ENCODE assay signal across 9 mouse cellular contexts in genomic region chr7:137603039-137603438, GRCm38 (mm10).
A peak's percentile ranks its signal among the peaks of the same experiment; 100 is the strongest.
DNase-seq lines count a peak whose midpoint lies in the region; ATAC-seq and TF ChIP-seq lines count a peak whose summit lies in the region.
"Had no signal": no experiment of that assay in that cellular context is flagged by ENCODE, and none has a peak within 500 bp of the region (broad histone marks: within the 10 kb centered on the region; RNA-seq: fewer than 3 reads in every experiment).

No protein-coding gene starts in this region.

- no peaks in the 10 kb centered on the region for H3K4me1 ChIP-seq in heart, embryonic 11.5 days (ENCODE audit: control insufficient read depth, insufficient read depth, low read length)
- peaks cover 6% of the 10 kb centered on the region; the same call in 1 of the 2 replicates for H3K4me1 ChIP-seq in kidney, embryonic 15.5 days
- no peaks in the 10 kb centered on the region for H3K4me1 ChIP-seq in limb, embryonic 11.5 days (ENCODE audit: control insufficient read depth, insufficient read depth, low read length)
- H3K4me1 ChIP-seq in stomach, postnatal 0 days (replicated peaks; ENCODE audit: control insufficient read depth, insufficient read depth) = no peaks in the 10 kb centered on the region
- H3K4me1 ChIP-seq: megakaryocyte, embryonic 14.5 days had no signal

- peaks cover 13% of the 10 kb centered on the region for H3K27me3 ChIP-seq in heart, embryonic 11.5 days (ENCODE audit: control insufficient read depth, insufficient read depth, low read length)
- peaks cover 22% of the 10 kb centered on the region; the same call in 1 of the 2 replicates for H3K27me3 ChIP-seq in kidney, embryonic 15.5 days
- no peaks in the 10 kb centered on the region for H3K27me3 ChIP-seq in limb, embryonic 11.5 days (ENCODE audit: control insufficient read depth, insufficient read depth, low read length)
- H3K27me3 ChIP-seq in stomach, postnatal 0 days (ENCODE audit: control insufficient read depth, insufficient read depth, low read length) = no peaks in the 10 kb centered on the region

- H3K9ac ChIP-seq in heart, embryonic 11.5 days (ENCODE audit: low read depth, low read length) = no peak overlapping the region
- H3K9ac ChIP-seq in kidney, embryonic 15.5 days = no peak overlapping the region
- H3K9ac ChIP-seq in limb, embryonic 11.5 days (ENCODE audit: low read length) = no peak overlapping the region
- no peak overlapping the region for H3K9ac ChIP-seq in stomach, postnatal 0 days (ENCODE audit: low read length)

- DNase-seq in heart, adult 18-20 months = peak; percentile 47 to 75
- DNase-seq in cerebellum, postnatal 14 days = peak; percentile 90 to 91
- peak; percentile 61 for DNase-seq in gastrocnemius, adult 2 months
- DNase-seq in limb, embryonic 11.5 days (ENCODE audit: low spot score) = peak; percentile 86
- peak; percentile 17 to 60 for DNase-seq in natural killer cell, adult 2 months (ENCODE audit: low spot score in 2 of 2)
- DNase-seq in stomach, postnatal 0 days (ENCODE audit: low spot score) = peak; percentile 69

- TF ChIP-seq EP300 in stomach, postnatal 0 days (optimal IDR thresholded peaks at IDR 0.05) = no peak

- H3K9me3 ChIP-seq in heart, embryonic 11.5 days (replicated peaks; ENCODE audit: control insufficient read depth, low read length) = no peaks in the 10 kb centered on the region
- no peaks in the 10 kb centered on the region for H3K9me3 ChIP-seq in kidney, embryonic 15.5 days (replicated peaks)
- H3K9me3 ChIP-seq in limb, embryonic 11.5 days (ENCODE audit: control insufficient read depth, low read length) = no peaks in the 10 kb centered on the region
- no peaks in the 10 kb centered on the region for H3K9me3 ChIP-seq in stomach, postnatal 0 days (ENCODE audit: control insufficient read depth, low read length)
- H3K9me3 ChIP-seq: megakaryocyte, embryonic 14.5 days had no signal

- peak; percentile 80 for TF ChIP-seq CTCF in gastrocnemius, adult 2 months (IDR thresholded peaks at IDR 0.05)
- peak; percentile 91 for TF ChIP-seq CTCF in stomach, postnatal 0 days (IDR thresholded peaks at IDR 0.05; ENCODE audit: low read depth)

- H3K36me3 ChIP-seq in heart, embryonic 11.5 days (ENCODE audit: control insufficient read depth, insufficient read depth, low read length) = no peaks in the 10 kb centered on the region
- no peaks in the 10 kb centered on the region for H3K36me3 ChIP-seq in kidney, embryonic 15.5 days
- H3K36me3 ChIP-seq in limb, embryonic 11.5 days (ENCODE audit: control insufficient read depth, insufficient read depth, low read length) = no peaks in the 10 kb centered on the region
- no peaks in the 10 kb centered on the region for H3K36me3 ChIP-seq in stomach, postnatal 0 days (ENCODE audit: control insufficient read depth, insufficient read depth, low read length)

- H3K4me2 ChIP-seq in heart, embryonic 11.5 days = no peak overlapping the region
- no peak overlapping the region for H3K4me2 ChIP-seq in kidney, embryonic 15.5 days
- H3K4me2 ChIP-seq in limb, embryonic 11.5 days (ENCODE audit: low read depth, severe bottlenecking) = no peak overlapping the region
- no peak overlapping the region for H3K4me2 ChIP-seq in stomach, postnatal 0 days (replicated peaks; ENCODE audit: low read depth)

- 7% methylated on average over 8 of the region's 8 CpGs for WGBS in heart, embryonic 11.5 days (ENCODE audit: insufficient replicate concordance)
- 5% methylated on average over 8 of the region's 8 CpGs for WGBS in kidney, embryonic 15.5 days
- WGBS in limb, embryonic 11.5 days = 11% methylated on average over 8 of the region's 8 CpGs
- 9% methylated on average over 8 of the region's 8 CpGs for WGBS in stomach, postnatal 0 days

- no peak for ATAC-seq in heart, embryonic 11.5 days (replicated peaks; ENCODE audit: insufficient number of reproducible peaks, low FRiP score, low TSS enrichment)
- peak; percentile 87 for ATAC-seq in kidney, embryonic 15.5 days (replicated peaks; ENCODE audit: low FRiP score)
- no peak for ATAC-seq in limb, embryonic 11.5 days (ENCODE audit: insufficient number of reproducible peaks, low FRiP score, low TSS enrichment, low read depth)
- ATAC-seq in stomach, postnatal 0 days (ENCODE audit: low FRiP score, low TSS enrichment) = no peak

- H3K4me3 ChIP-seq in heart, embryonic 11.5 days (ENCODE audit: low read depth, low read length) = no peak overlapping the region
- H3K4me3 ChIP-seq in gastrocnemius, adult 2 months = no peak overlapping the region
- H3K4me3 ChIP-seq in kidney, embryonic 15.5 days (replicated peaks) = no peak overlapping the region
- H3K4me3 ChIP-seq in limb, embryonic 11.5 days (ENCODE audit: low read depth, low read length) = no peak overlapping the region
- no peak overlapping the region for H3K4me3 ChIP-seq in stomach, postnatal 0 days (ENCODE audit: low read depth, low read length)
- H3K4me3 ChIP-seq: megakaryocyte, embryonic 14.5 days had no signal

- intact Hi-C loops in gastrocnemius, adult 2 months (cut with DNase I) = loop anchor here (2.0 to 10.0 kb wide), 5 partner anchors 124 to 1222 kb away; no protein-coding TSS in a partner anchor

- H3K27ac ChIP-seq in heart, embryonic 11.5 days (ENCODE audit: low read depth, low read length) = no peak overlapping the region
- H3K27ac ChIP-seq in gastrocnemius, adult 2 months = no peak overlapping the region
- H3K27ac ChIP-seq in kidney, embryonic 15.5 days = no peak overlapping the region
- no peak overlapping the region for H3K27ac ChIP-seq in limb, embryonic 11.5 days (replicated peaks; ENCODE audit: low read depth, low read length)
- no peak overlapping the region for H3K27ac ChIP-seq in stomach, postnatal 0 days (replicated peaks)

Comparison
In these comparisons a context has a peak if more than half of its experiments do, and no peak if none do; other contexts are left out.
1. DNase-seq: peak in every context shown above with its lines; median percentile 90 in cerebellum, postnatal 14 days; 86 in limb, embryonic 11.5 days; 69 in stomach, postnatal 0 days; 61 in heart, adult 18-20 months; 61 in gastrocnemius, adult 2 months; 38 in natural killer cell, adult 2 months.